Mouse (Mus musculus): ENCODE data around the gene Vmn1r232. TPM values are rescaled to one million over a fixed set of nuclear protein-coding genes. Genes with fewer than 3 reads are reported as not detected.
A peak's percentile ranks its signal among the peaks of the same experiment; 100 is the strongest.

Gene Vmn1r232
- total RNA-seq (2017), result not detected in 3 replicates

DNA sequence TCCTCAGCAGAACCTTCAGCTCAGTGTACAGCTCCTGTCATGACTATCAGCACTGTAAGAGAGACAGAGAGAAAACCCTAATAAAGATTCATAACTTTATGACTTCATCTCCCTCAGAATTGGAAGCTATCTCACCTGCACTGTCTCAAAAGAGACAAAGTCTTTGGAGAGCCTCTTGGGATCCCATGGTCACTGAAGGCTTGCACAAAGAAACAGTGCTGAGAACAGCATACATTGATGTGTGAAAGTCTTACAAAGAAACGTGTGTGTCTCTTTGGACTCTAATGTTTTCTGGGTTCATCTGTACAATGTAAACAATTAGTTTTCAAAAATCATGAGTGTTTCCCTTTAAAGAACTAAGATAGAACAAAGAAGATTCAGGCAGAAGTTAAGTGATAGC, at the start of gene Vmn1r232:
Gene Vmn1r232 (minus strand): TSS at position 101 of the 400 bp plus-strand sequence.
- no peak for ATAC-seq (replicated peaks; ENCODE audit: insufficient number of reproducible peaks, low FRiP score, low TSS enrichment, poor library complexity, severe bottlenecking)

DNA sequence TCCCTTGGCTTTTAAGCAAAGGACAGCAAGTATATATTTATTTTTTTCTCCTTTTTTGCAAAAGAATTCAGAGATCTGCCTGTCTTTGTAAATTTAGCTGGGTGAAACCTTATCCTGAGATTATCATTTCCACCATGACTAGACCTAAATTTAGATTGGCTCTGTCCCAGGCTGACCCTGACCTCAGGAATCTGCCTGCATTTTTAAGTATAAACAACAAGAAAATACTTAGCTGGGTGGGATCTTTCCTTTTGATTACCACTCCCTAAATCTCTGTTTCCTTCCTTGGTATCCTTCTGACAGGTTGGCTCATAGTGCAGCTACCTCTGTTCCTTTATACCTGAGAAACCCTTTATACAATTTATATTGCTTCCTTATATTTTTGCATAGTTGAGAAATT, 47.2 kb upstream of the Vmn1r232 start:
- no peak for ATAC-seq (replicated peaks; ENCODE audit: insufficient number of reproducible peaks, low FRiP score, low TSS enrichment, poor library complexity, severe bottlenecking)

DNA sequence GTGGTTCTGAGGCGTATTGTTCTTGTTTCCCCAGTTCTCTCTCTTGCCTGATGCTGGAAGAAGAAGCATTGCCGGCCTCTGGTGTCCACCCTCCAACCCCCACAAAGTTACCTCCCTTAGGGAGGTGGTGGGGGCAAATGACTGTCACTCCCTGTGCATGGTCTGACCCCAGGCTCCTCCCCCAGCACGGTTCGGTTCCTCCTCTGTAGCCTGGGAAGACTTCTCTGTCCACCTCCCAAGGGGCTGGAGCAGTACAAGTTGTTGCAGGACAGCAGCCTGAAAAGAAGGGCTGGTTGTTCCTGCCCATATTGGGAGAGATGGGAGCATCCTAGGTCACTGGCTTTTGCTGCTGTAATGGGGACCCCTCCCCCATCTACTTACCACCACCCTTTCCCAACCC, 45.9 kb upstream of the Vmn1r232 start:
- ATAC-seq (replicated peaks; ENCODE audit: insufficient number of reproducible peaks, low FRiP score, low TSS enrichment, poor library complexity, severe bottlenecking), result no peak

DNA sequence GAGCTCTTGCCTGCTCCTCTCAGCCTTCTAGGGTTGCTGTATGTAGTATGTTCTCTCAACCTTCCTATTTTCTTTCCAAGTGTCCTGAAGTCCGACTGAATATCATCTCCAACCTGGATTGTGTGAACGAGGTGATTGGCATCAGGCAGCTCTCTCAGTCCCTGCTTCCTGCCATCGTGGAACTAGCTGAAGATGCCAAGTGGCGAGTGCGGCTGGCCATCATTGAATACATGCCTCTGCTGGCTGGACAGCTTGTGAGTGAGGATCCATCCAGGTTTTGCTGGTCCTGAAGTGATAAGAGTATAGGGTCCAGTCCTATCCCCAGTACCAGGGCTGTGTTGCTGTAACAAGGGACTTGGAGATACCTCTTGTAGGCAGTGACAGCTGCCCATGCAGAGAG, 40.9 kb upstream of the Vmn1r232 start:
- no peak for ATAC-seq (replicated peaks; ENCODE audit: insufficient number of reproducible peaks, low FRiP score, low TSS enrichment, poor library complexity, severe bottlenecking)

DNA sequence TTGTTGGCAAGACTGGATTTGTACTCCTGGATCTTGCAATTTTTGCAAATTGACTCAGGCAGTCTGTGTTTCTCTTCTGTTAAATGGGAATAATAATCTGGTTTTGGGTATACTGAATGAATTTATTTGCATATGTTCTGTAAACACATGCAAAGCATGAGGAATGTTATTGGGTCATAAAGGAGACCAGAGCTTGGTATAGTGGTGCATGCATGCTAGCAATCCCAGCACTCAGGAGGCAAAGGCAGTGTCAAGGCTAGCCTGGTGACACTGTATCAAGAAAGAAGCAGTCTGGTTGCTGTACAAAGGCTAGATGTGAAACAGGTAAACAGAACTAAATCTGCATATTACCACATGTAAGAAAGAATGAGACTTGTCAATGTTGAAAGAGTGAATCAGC, 27.1 kb upstream of the Vmn1r232 start:
- ATAC-seq (replicated peaks; ENCODE audit: insufficient number of reproducible peaks, low FRiP score, low TSS enrichment, poor library complexity, severe bottlenecking), result no peak

DNA sequence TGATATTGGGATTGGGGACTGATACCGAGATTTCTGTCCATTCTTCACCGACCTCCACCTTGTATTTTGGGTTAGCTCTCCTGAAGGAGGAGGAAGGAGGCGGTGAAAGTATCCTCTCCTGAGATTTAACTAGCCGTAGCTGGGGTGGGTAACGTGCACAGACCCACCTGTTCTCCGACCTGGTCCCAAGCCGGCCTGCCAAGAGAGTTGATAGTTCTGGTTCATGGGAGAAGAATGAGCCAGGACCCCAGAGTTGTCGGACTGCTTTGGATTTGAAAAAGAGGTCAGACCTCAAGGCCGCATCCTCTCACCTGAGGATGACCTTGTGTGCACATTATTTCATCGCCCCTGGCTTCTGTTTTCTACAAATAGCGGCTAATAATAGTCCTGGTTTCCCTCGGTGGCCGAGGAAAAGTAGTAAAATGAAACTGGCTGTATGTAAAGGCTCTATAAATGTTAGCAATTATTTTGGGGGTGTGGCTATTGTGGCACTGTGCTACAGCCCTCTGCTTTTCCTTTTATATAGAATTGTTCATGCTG, 26.6 kb upstream of the Vmn1r232 start:
- no peak for ATAC-seq (replicated peaks; ENCODE audit: insufficient number of reproducible peaks, low FRiP score, low TSS enrichment, poor library complexity, severe bottlenecking)

DNA sequence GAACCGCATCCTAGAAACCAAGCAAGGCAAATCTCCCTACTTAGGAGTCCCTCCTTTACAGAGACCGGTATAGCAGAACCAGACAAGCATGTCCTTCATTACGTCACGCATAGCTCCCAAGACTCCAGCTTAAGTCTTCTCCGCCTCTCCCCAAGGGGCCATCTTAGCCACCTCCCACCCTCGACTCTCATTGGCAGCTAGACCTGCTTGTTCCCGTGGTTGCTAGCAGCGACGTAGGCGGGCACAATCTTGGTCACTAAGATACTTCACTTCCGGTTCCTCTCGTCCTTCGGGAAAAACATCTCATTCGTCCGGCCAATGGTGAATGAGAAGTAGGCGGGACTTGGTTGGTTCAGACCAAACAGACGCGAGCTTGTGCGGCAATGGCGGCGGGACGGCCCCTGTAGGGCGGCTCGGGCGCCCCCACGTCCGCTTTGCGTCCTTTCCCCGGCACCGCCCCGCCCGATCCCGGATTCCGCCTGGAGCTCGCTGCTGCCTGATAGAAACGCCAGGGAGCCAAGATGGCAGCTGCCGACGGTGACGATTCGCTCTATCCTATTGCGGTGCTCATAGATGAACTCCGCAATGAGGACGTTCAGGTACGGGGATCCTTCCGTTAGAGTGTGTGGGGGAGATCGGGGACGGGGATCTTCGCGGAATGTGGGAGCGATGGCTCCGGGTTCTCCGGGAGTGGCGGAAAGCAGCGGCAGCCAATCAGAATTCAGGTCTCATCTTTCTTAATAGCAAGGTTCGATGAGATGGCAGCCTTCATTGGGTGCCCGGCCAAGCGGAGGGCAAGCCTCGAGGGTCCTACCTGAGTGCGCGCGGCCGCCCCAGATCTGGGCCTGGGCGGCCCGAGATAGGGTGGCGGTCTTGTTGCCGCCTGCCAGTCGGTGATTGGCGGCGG, 25.7 kb upstream of the Vmn1r232 start, which contains the start of gene Ppp2r1a:
Gene Ppp2r1a (plus strand): TSS at position 327 of the 907 bp plus-strand sequence.
- ATAC-seq (replicated peaks; ENCODE audit: insufficient number of reproducible peaks, low FRiP score, low TSS enrichment, poor library complexity, severe bottlenecking), result peak; percentile 98

DNA sequence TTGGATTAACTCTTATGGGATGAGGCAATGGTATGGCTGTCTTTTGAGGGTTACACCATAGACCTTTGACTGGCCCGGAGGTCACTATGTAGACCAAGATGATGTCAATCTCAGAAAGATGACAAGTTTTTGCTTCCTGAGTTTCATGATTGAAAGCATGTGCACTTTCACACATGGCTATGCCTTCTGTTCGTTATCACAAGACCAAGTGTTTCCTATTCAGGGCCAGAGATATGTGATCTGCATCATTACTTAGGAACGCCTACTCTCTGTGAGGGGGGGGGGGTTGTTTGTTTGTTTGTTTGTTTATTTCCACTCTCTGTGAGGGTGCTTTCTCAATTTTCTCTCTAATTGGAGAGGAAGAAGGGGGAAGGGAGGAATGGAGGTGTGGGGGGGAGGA, 24.7 kb upstream of the Vmn1r232 start:
- ATAC-seq (replicated peaks; ENCODE audit: insufficient number of reproducible peaks, low FRiP score, low TSS enrichment, poor library complexity, severe bottlenecking), result no peak

DNA sequence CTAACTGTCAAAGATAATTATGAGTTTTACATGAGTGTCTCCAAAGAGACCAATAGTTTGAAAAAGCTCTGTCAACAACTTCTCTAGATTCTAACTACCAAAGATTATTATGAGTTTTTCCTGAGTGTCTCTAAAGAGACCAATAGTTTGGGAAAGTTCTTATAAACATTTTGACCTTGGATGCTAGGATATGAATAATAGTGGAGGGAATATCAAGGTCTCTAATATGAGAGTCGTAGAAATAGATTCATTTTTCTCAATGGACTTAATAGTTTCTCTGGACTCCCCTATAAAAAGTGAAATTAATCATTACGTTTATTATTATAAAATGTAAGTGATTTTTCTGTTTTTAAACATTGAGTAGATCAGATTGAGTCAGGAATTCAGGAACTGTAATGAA, 14.5 kb downstream of the Vmn1r232 start, which contains the start of gene Vmn1r231:
Gene Vmn1r231 (minus strand): TSS at position 101 of the 400 bp plus-strand sequence.
- ATAC-seq (replicated peaks; ENCODE audit: insufficient number of reproducible peaks, low FRiP score, low TSS enrichment, poor library complexity, severe bottlenecking), result no peak

Other genes with a start within 250 kb of the Vmn1r232 start
- gene Vmn1r226, start 236.9 kb downstream of the Vmn1r232 start, total RNA-seq (2017), result not detected in 3 replicates
- not detected in 3 replicates for gene Vmn1r227, start 189.9 kb downstream of the Vmn1r232 start, total RNA-seq (2017)
- 0.95 TPM in 1 of 3 replicates, not detected in the others for gene Vmn1r228, start 133.6 kb downstream of the Vmn1r232 start, total RNA-seq (2017)
- not detected in 3 replicates for gene Vmn1r229, start 108.2 kb downstream of the Vmn1r232 start, total RNA-seq (2017)
- not detected in 3 replicates for gene Vmn1r230, start 79.3 kb downstream of the Vmn1r232 start, total RNA-seq (2017)
- not detected in 3 replicates for gene Vmn1r231, start 14.6 kb downstream of the Vmn1r232 start, total RNA-seq (2017)
- 105 to 145 TPM (median 139 TPM) in 3 replicates for gene Ppp2r1a, start 25.6 kb upstream of the Vmn1r232 start, total RNA-seq (2017)
- gene Vmn1r233, start 76.8 kb upstream of the Vmn1r232 start, total RNA-seq (2017), result not detected in 3 replicates
- 14.8 to 28.5 TPM (median 21.0 TPM) in 3 replicates for gene Zfp160, start 89.2 kb upstream of the Vmn1r232 start, total RNA-seq (2017)